Mouse (Mus musculus) CD4-positive, CD25-positive, alpha-beta regulatory T cell, adult 4 months (primary cell): Measurements from ENCODE around the gene Far2. TPM values are rescaled to one million over a fixed set of nuclear protein-coding genes. Genes with fewer than 3 reads are reported as not detected.

Source experiments
- ATAC-seq: one replicate; pipeline ENCODE4 v1.8.0; 2017
- polyA plus RNA-seq, 2 experiments: library from polyadenylated mRNA; unstranded; fragments of 100-300 nt; shearing (Covaris generic); gene quantifications; one replicate each; pipeline ENCODE4 v1.2.1; 2017

Far2 gene
- 1 to 10 TPM; 3.0 to 5.3 TPM for polyA plus RNA-seq

GRCm38 (mm10) chr6:148046881-148047649, at the start of gene Far2:
Gene Far2, plus strand, starts transcription at chr6:148047259.
- ATAC-seq = no peak

- no peak for ATAC-seq
Measured at GRCm38 (mm10) chr6:148000483-148000882, 46.6 kb upstream of the Far2 start.

- ATAC-seq = no peak
Measured at GRCm38 (mm10) chr6:148001071-148001470, 46.0 kb upstream of the Far2 start.

GRCm38 (mm10) chr6:148006118-148006837, 40.8 kb upstream of the Far2 start:
- ATAC-seq = no peak

GRCm38 (mm10) chr6:148040759-148041158, 6.3 kb upstream of the Far2 start:
- no peak for ATAC-seq

- no peak for ATAC-seq
Measured at GRCm38 (mm10) chr6:148047650-148047988, 560 bp downstream of the Far2 start.

GRCm38 (mm10) chr6:148063131-148063530, 16.1 kb downstream of the Far2 start:
- no peak for ATAC-seq

- ATAC-seq = no peak
Measured at GRCm38 (mm10) chr6:148066267-148066666, 19.2 kb downstream of the Far2 start.

- no peak for ATAC-seq
Measured at GRCm38 (mm10) chr6:148068786-148069185, 21.7 kb downstream of the Far2 start.

GRCm38 (mm10) chr6:148073599-148073998, 26.5 kb downstream of the Far2 start:
- ATAC-seq = no peak

- no peak for ATAC-seq
Measured at GRCm38 (mm10) chr6:148074211-148074864, 27.3 kb downstream of the Far2 start.

- no peak for ATAC-seq
Measured at GRCm38 (mm10) chr6:148083864-148084263, 36.8 kb downstream of the Far2 start.

- ATAC-seq = no peak
Measured at GRCm38 (mm10) chr6:148084403-148084802, 37.3 kb downstream of the Far2 start.

GRCm38 (mm10) chr6:148097039-148097438, 50.0 kb downstream of the Far2 start:
- no peak for ATAC-seq

- no peak for ATAC-seq
Measured at GRCm38 (mm10) chr6:148101977-148102376, 54.9 kb downstream of the Far2 start.

- ATAC-seq = no peak
Measured at GRCm38 (mm10) chr6:148102434-148102833, 55.4 kb downstream of the Far2 start.

- ATAC-seq = no peak
Measured at GRCm38 (mm10) chr6:148104212-148104611, 57.2 kb downstream of the Far2 start.

- no peak for ATAC-seq
Measured at GRCm38 (mm10) chr6:148105722-148106268, 58.7 kb downstream of the Far2 start.

- no peak for ATAC-seq
Measured at GRCm38 (mm10) chr6:148108741-148109472, 61.8 kb downstream of the Far2 start.

- no peak for ATAC-seq
Measured at GRCm38 (mm10) chr6:148110996-148111633, 64.1 kb downstream of the Far2 start.

GRCm38 (mm10) chr6:148116371-148116770, 69.3 kb downstream of the Far2 start:
- ATAC-seq = no peak

- ATAC-seq = no peak
Measured at GRCm38 (mm10) chr6:148116907-148117306, 69.8 kb downstream of the Far2 start.
